Mouse (Mus musculus): ENCODE data around the gene Ssh2. TPM values are rescaled to one million over a fixed set of nuclear protein-coding genes. Genes with fewer than 3 reads are reported as not detected.

Gene Ssh2
- polyA plus RNA-seq, 1 experiment from 2014 or later = 14.3 TPM

- peaks cover 11% of the 10 kb centered on the region for H3K4me1 ChIP-seq (ENCODE audit: control insufficient read depth, insufficient read depth, low read length)
- DNase-seq (ENCODE audit: low spot score) (no peak), ATAC-seq (ENCODE audit: insufficient read depth, low FRiP score, low TSS enrichment) (no peak)
- no peak overlapping the region for H3K4me2 ChIP-seq (ENCODE audit: low read depth)
- H3K9ac ChIP-seq (ENCODE audit: low read length) = no peak overlapping the region
- no peak overlapping the region for H3K27ac ChIP-seq (ENCODE audit: low read depth, low read length)
- H3K27me3 ChIP-seq (ENCODE audit: control insufficient read depth, insufficient read depth, low read length) = no peaks in the 10 kb centered on the region
- no peak overlapping the region for H3K4me3 ChIP-seq (ENCODE audit: low read depth, low read length)
- 80% methylated on average over 17 of the region's 17 CpGs for WGBS
- no peaks in the 10 kb centered on the region for H3K9me3 ChIP-seq (ENCODE audit: control insufficient read depth, low read length)
- H3K36me3 ChIP-seq (ENCODE audit: control insufficient read depth, insufficient read depth, low read length) = peaks cover 24% of the 10 kb centered on the region
Observed at GRCm38 (mm10) chr11:77500361-77501325, 284.6 kb downstream of the Ssh2 start.

- Histone ChIP-seq H3K27me3 (ENCODE audit: control insufficient read depth, insufficient read depth, low read length) (no peaks in the 10 kb centered on the region), H3K36me3 (ENCODE audit: control insufficient read depth, insufficient read depth, low read length) (peaks cover 24% of the 10 kb centered on the region), H3K9ac (ENCODE audit: low read length) (no peak overlapping the region), H3K4me1 (ENCODE audit: control insufficient read depth, insufficient read depth, low read length) (peaks cover 11% of the 10 kb centered on the region), H3K9me3 (ENCODE audit: control insufficient read depth, low read length) (no peaks in the 10 kb centered on the region), H3K27ac (ENCODE audit: low read depth, low read length) (no peak overlapping the region), H3K4me3 (ENCODE audit: low read depth, low read length) (no peak overlapping the region), H3K4me2 (ENCODE audit: low read depth) (no peak overlapping the region)
- 27% methylated on average over 5 of the region's 5 CpGs for WGBS
- DNase-seq (ENCODE audit: low spot score) (peak; percentile 74), ATAC-seq (ENCODE audit: insufficient read depth, low FRiP score, low TSS enrichment) (no peak)
Observed at GRCm38 (mm10) chr11:77501392-77501791, 285.3 kb downstream of the Ssh2 start.

- Histone ChIP-seq H3K9me3 (ENCODE audit: control insufficient read depth, low read length) (no peaks in the 10 kb centered on the region), H3K27ac (ENCODE audit: low read depth, low read length) (no peak overlapping the region), H3K27me3 (ENCODE audit: control insufficient read depth, insufficient read depth, low read length) (no peaks in the 10 kb centered on the region), H3K36me3 (ENCODE audit: control insufficient read depth, insufficient read depth, low read length) (peaks cover 29% of the 10 kb centered on the region), H3K4me2 (ENCODE audit: low read depth) (no peak overlapping the region), H3K4me1 (ENCODE audit: control insufficient read depth, insufficient read depth, low read length) (peaks cover 9% of the 10 kb centered on the region), H3K4me3 (ENCODE audit: low read depth, low read length) (no peak overlapping the region), H3K9ac (ENCODE audit: low read length) (no peak overlapping the region)
- WGBS = 93% methylated on average over 4 of the region's 4 CpGs
- no peak for DNase-seq (ENCODE audit: low spot score)
- ATAC-seq (ENCODE audit: insufficient read depth, low FRiP score, low TSS enrichment) = no peak
Observed at GRCm38 (mm10) chr11:77501971-77502370, 285.9 kb downstream of the Ssh2 start.

- DNase-seq (ENCODE audit: low spot score) (no peak), ATAC-seq (ENCODE audit: insufficient read depth, low FRiP score, low TSS enrichment) (no peak)
- Histone ChIP-seq H3K4me3 (ENCODE audit: low read depth, low read length) (no peak overlapping the region), H3K36me3 (ENCODE audit: control insufficient read depth, insufficient read depth, low read length) (peaks cover 30% of the 10 kb centered on the region), H3K4me1 (ENCODE audit: control insufficient read depth, insufficient read depth, low read length) (peaks cover 5% of the 10 kb centered on the region), H3K4me2 (ENCODE audit: low read depth) (no peak overlapping the region), H3K9ac (ENCODE audit: low read length) (no peak overlapping the region), H3K27me3 (ENCODE audit: control insufficient read depth, insufficient read depth, low read length) (no peaks in the 10 kb centered on the region), H3K27ac (ENCODE audit: low read depth, low read length) (no peak overlapping the region), H3K9me3 (ENCODE audit: control insufficient read depth, low read length) (no peaks in the 10 kb centered on the region)
- 88% methylated on average over 6 of the region's 6 CpGs for WGBS
Observed at GRCm38 (mm10) chr11:77502481-77502880, 286.4 kb downstream of the Ssh2 start.

- WGBS = 66% methylated on average over 3 of the region's 3 CpGs
- H3K9ac ChIP-seq (ENCODE audit: low read length) = no peak overlapping the region
- peaks cover 30% of the 10 kb centered on the region for H3K36me3 ChIP-seq (ENCODE audit: control insufficient read depth, insufficient read depth, low read length)
Observed at GRCm38 (mm10) chr11:77503511-77503910, 287.4 kb downstream of the Ssh2 start.

GRCm38 (mm10) chr11:77504377-77504776 lies 288.3 kb downstream of the Ssh2 start:
- H3K4me1 ChIP-seq (ENCODE audit: control insufficient read depth, insufficient read depth, low read length) = 0 out of 2 replicates have a peak, but pooled peaks cover 2% of the 10 kb centered on the region
- H3K27me3 ChIP-seq (ENCODE audit: control insufficient read depth, insufficient read depth, low read length) = no peaks in the 10 kb centered on the region
- DNase-seq (ENCODE audit: low spot score) (no peak), ATAC-seq (ENCODE audit: insufficient read depth, low FRiP score, low TSS enrichment) (no peak)
- H3K9me3 ChIP-seq (ENCODE audit: control insufficient read depth, low read length) = no peaks in the 10 kb centered on the region
- no peak overlapping the region for H3K4me3 ChIP-seq (ENCODE audit: low read depth, low read length)
- H3K27ac ChIP-seq (ENCODE audit: low read depth, low read length) = no peak overlapping the region
- peaks cover 27% of the 10 kb centered on the region for H3K36me3 ChIP-seq (ENCODE audit: control insufficient read depth, insufficient read depth, low read length)
- 95% methylated on average over 19 of the region's 19 CpGs for WGBS
- no peak overlapping the region for H3K9ac ChIP-seq (ENCODE audit: low read length)
- H3K4me2 ChIP-seq (ENCODE audit: low read depth) = no peak overlapping the region

More at GRCm38 (mm10) chr11:77503511-77503910, 287.4 kb downstream of the Ssh2 start:
- Histone ChIP-seq H3K27me3 (ENCODE audit: control insufficient read depth, insufficient read depth, low read length) (no peaks in the 10 kb centered on the region), H3K4me3 (ENCODE audit: low read depth, low read length) (no peak overlapping the region), H3K9me3 (ENCODE audit: control insufficient read depth, low read length) (no peaks in the 10 kb centered on the region), H3K4me1 (ENCODE audit: control insufficient read depth, insufficient read depth, low read length) (0 out of 2 replicates have a peak, but pooled peaks cover 2% of the 10 kb centered on the region), H3K4me2 (ENCODE audit: low read depth) (no peak overlapping the region), H3K27ac (ENCODE audit: low read depth, low read length) (no peak overlapping the region)
- ATAC-seq (ENCODE audit: insufficient read depth, low FRiP score, low TSS enrichment) (no peak), DNase-seq (ENCODE audit: low spot score) (no peak)

GRCm38 (mm10) chr11:77505291-77505980 lies 289.3 kb downstream of the Ssh2 start:
- DNase-seq (ENCODE audit: low spot score) (no peak), ATAC-seq (ENCODE audit: insufficient read depth, low FRiP score, low TSS enrichment) (no peak)
- Histone ChIP-seq H3K27ac (ENCODE audit: low read depth, low read length) (no peak overlapping the region), H3K4me1 (ENCODE audit: control insufficient read depth, insufficient read depth, low read length) (0 out of 2 replicates have a peak, but pooled peaks cover 2% of the 10 kb centered on the region), H3K4me2 (ENCODE audit: low read depth) (no peak overlapping the region), H3K4me3 (ENCODE audit: low read depth, low read length) (no peak overlapping the region), H3K36me3 (ENCODE audit: control insufficient read depth, insufficient read depth, low read length) (peaks cover 26% of the 10 kb centered on the region), H3K27me3 (ENCODE audit: control insufficient read depth, insufficient read depth, low read length) (no peaks in the 10 kb centered on the region), H3K9ac (ENCODE audit: low read length) (no peak overlapping the region), H3K9me3 (ENCODE audit: control insufficient read depth, low read length) (no peaks in the 10 kb centered on the region)
- WGBS = 93% methylated on average over 22 of the region's 22 CpGs

- Histone ChIP-seq H3K4me1 (ENCODE audit: control insufficient read depth, insufficient read depth, low read length) (0 out of 2 replicates have a peak, but pooled peaks cover 2% of the 10 kb centered on the region), H3K27ac (ENCODE audit: low read depth, low read length) (no peak overlapping the region), H3K4me3 (ENCODE audit: low read depth, low read length) (no peak overlapping the region), H3K9ac (ENCODE audit: low read length) (no peak overlapping the region), H3K27me3 (ENCODE audit: control insufficient read depth, insufficient read depth, low read length) (no peaks in the 10 kb centered on the region), H3K4me2 (ENCODE audit: low read depth) (no peak overlapping the region), H3K9me3 (ENCODE audit: control insufficient read depth, low read length) (no peaks in the 10 kb centered on the region), H3K36me3 (ENCODE audit: control insufficient read depth, insufficient read depth, low read length) (peaks cover 26% of the 10 kb centered on the region)
- ATAC-seq (ENCODE audit: insufficient read depth, low FRiP score, low TSS enrichment) (no peak), DNase-seq (ENCODE audit: low spot score) (no peak)
- 84% methylated on average over 14 of the region's 14 CpGs for WGBS
Observed at GRCm38 (mm10) chr11:77506273-77506672, 290.2 kb downstream of the Ssh2 start.

Data from neural tube, embryonic 11.5 days (tissue).